Mouse (Mus musculus) layer of hippocampus, adult 9-10 months (tissue): ENCODE measurements around the gene Zfp973.
"Not testable (repeated sequence)": the region's sequence is repeated elsewhere in the genome, so short reads cannot be mapped to it uniquely, and the experiment has no call there.

ENCODE experiments used
- DNase-seq: peaks from one replicate; pipeline ENCODE4 v3.0.0; 2022; ENCODE audit warnings: low spot score

Zfp973 gene

GRCm38 (mm10) chr2:176670222-176670621 lies at the start of gene Zfp973:
Gene Zfp973 (plus strand): TSS chr2:176670522.
- not testable (repeated sequence) for DNase-seq

- DNase-seq, result not testable (repeated sequence)
These were observed 34.1 kb upstream of the Zfp973 start, which contains the start of gene Gm14308 for GRCm38 (mm10) chr2:176636244-176636643. Gene Gm14308 (minus strand): TSS chr2:176636344.

DNA sequence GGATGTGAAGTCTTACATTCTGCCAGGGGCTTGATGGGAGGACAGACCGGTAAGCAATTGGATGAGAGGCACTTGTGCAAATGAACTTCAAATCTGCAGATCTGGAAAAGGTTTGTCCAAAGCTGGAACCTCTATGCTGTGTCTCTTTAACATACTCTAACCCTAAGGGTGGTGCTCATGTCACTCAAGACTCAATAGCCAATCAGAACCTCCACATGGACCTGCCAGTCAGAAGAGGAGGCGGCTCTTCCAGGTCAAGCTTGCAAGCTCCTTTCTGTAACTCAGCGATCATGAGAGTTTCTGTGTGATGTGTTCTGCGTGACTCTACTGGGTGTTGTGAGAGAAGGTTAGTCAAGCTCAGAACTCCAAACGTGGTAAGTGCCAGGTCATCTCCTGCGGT lies 37.7 kb downstream of the Zfp973 start, which contains the start of gene Gm14305:
TSS of gene Gm14305 (plus strand) at position 278 of the 400 bp plus-strand sequence.
- DNase-seq, result peak; percentile 45
